Mouse (Mus musculus) brain, embryonic 14.5 days (tissue): ENCODE data around the gene Eif2d. TPM values are rescaled to one million over a fixed set of nuclear protein-coding genes. Genes with fewer than 3 reads are reported as not detected.
A peak's percentile ranks its signal among the peaks of the same experiment; 100 is the strongest.
"Not testable (repeated sequence)": the region's sequence is repeated elsewhere in the genome, so short reads cannot be mapped to it uniquely, and the experiment has no call there.

Source experiments
- DNase-seq: peaks from one replicate; pipeline ENCODE4 v3.0.0-alpha.2; 2011; ENCODE audit warnings: low read depth
- CTCF ChIP-seq: fragments of 200-500 bp; IDR thresholded peaks from 2 replicates; pipeline ENCODE4 v1.5.1; 2012; ENCODE audit warnings: inconsistent platforms, mild to moderate bottlenecking, moderate library complexity, borderline replicate concordance; ENCODE audit not compliant: insufficient read depth, insufficient read length; ENCODE audit errors: extremely low read depth
- POLR2A ChIP-seq: fragments of 200-500 bp; IDR thresholded peaks from 2 replicates; pipeline ENCODE4 v1.6.1; 2012; ENCODE audit warnings: mild to moderate bottlenecking, inconsistent platforms, borderline replicate concordance; ENCODE audit not compliant: poor library complexity, insufficient read depth, insufficient read length, severe bottlenecking; ENCODE audit errors: extremely low read depth
- polyA plus RNA-seq: library from polyadenylated mRNA; depleted of rRNA; stranded (reverse); fragments of >200 nt; gene quantifications from 2 replicates; pipeline ENCODE4 v1.2.3, GENCODE M21; 2012

The Eif2d gene
- polyA plus RNA-seq, 1 experiment, result 53.0 TPM

DNA sequence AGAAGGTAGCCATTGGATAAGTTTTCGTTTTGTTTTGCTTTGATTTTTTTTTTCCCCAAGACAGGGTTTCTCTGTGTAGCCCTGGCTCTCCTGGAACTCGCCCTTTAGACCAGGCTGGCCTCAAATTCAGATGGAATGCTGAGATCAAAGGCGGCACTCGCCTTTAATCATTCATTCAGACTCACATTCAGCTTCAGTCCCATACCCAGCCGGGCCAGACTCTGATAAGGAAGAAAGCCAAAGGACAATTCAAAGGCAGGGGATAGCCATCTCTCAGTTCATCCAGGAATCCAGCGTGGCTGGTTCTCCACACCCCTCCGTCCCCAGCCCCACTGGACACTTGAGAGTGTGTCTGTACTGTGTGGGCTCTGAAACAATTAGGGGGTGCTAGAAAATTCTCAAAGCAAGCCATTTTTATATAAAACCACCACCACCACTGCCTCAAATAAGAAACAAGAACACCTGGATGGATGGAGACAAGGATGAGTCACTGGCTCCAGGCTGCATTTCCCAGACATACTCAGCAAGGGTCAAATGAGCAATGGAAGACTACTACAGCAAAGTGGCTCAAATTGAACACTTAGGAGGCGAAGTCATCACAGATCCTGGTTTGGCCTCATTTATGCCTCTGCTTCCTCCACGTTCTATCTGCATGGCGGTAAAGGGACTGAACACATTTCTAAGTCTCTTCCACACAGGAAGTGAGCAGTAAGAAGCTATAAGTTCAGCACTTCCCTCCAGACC is 29.3 kb upstream of the Eif2d start:
- no peak for TF ChIP-seq CTCF
- TF ChIP-seq POLR2A, result no peak
- no peak for DNase-seq

DNA sequence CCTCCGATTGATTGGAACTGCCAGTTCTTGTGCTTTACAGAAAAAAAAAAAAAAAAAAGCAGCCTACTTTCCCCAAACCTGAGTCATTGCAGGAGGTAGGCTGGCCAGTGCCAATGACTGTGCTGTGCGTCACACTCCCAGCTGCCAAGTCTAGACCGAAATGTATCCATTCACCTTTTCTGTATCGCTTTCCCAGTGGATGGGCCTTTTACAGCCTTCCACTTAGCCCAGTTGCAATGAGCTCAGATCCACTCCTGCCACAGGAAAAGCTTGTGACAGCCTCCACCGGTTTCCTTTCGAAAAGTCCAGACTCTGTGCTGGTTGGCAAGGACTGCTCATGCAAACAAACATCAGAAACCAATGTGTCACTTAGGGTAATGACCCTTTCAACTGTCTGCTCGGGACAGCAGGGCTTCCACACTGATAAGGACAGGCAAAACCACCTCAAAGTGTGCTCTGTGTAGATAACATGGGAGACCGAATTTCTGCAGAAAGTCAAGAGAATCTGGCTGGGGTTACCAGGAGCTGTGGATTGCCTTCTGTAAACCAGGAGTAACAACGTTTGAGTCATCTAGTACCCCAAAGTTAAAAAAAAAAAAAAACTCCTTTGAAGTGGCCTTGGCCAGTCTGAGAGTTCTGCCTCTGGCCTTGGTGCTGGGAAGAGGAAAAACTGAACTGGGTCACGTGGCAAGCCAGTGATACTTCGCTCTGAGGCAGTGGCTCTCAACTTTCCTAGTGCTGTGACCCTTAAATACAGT is 26.8 kb upstream of the Eif2d start:
- no peak for DNase-seq
- TF ChIP-seq POLR2A (no peak), CTCF (no peak)

DNA sequence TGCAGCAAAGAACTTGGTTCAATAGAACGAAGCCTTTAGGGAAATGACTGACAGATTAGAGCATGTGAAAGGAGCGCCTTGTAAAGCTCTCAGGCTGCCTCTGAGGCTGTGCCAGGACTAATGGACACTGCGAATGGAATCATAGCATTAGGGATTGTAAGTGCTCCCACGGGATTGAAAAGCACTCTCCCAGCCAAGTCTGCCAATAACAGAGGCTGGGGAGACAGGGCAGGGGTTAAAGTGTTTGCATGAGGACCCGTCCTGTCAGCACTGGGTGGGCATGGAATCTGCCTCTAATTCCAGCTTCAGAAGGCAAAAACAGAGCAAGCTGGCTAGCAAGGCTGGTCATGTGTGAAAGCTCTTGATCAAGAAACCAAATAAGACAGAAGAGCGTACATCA is 18.8 kb upstream of the Eif2d start:
- peak; percentile 94 for DNase-seq
- no peak for TF ChIP-seq CTCF
- TF ChIP-seq POLR2A, result no peak

DNA sequence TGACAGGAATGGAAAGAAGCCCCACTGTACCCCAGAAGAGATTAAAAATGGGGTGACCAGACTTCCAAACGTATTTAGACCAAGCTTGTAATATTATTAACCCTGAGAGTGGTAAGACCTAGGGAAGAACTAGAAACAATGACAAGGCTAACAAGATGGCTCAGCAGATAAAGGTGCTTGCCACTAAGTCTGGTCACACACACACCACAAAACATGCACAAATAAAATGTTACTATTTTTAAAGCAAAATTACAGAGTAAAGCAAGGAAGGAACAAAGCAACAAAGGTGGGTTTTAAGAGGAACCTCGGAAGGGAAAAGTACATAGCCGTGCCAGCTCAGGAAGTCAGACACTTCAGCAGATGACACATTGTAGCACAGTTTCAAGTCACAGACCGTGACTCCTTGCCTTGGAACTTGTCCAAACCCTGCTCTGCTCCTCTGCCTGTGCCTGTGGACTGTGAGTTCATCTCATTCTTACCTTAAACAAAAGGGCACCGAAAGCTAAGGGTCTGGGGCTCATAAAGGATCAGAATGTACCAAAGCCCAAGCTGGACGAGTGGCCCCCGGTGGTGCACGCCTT is 17.9 kb upstream of the Eif2d start:
- TF ChIP-seq POLR2A (no peak), CTCF (no peak)
- DNase-seq, result peak; percentile 59

DNA sequence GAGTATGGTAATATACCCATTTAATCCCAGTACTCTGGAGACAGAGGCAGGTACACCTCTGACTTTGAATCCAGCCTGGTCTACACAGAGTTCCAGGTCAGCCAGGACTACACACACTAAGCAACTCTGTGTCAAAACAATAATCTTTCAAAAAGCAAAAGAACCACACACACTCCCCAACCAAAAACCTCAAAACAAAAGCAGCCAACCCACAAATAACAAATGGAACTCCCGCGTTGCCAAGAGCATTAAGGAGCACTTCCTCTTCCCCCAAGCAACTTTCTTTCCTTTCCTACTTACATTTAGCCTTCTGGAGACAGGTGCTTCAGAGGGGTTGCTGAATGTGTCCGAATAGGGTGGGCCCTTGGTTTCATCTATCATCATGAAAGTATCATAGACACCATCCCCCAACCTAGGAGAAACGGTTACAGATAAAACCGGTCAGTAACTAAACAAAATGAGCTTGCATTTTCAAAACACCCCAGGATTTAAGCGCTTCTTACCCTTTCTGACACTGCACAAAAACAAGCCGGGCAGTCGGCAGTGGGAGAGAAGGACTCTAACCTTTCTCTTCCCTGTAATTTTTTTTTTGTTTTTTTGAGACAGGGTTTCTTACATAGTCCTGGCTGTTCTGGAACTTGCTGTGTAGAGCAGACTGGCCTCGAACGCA is 16.9 kb upstream of the Eif2d start:
- DNase-seq, result no peak
- no peak for TF ChIP-seq POLR2A
- TF ChIP-seq CTCF, result no peak

DNA sequence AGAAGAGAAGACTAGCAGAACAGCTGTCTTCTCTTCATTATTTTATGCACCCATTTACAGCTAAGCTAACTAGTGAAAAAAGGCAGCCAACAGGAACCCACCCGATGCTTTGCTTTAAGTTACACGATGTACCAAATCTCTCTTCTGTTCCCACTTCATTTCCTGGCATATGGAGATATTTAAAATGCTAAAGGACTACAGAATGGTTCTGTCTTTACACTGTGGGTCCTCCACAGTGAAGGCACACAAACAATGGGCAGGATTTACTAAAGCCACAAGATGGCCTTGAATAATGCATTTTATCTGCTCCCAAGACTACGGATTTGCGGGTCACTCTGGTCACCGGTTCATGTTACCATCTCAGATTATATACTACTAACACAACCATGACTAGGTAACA is 15.9 kb upstream of the Eif2d start:
- no peak for TF ChIP-seq POLR2A
- peak; percentile 55 for DNase-seq

DNA sequence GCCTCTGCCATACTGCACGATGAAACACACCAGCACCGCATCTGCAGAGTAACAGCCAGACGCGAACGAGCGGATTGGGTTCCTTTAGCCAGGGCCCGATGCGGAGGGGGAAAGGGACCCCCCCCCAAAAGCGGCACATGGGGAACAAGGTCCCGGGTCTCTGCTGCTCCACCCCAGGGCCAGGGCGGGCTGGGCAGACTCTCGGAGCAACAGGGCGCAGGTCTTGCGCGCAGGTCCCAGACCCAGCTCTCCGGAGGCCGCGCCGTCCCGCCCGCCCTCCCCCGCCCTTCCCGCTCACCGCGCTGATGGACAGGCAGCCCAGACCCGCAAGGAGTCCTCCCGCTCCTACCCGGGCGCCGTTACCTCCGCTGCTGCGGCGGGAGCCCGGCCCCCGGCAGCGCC is 15.3 kb upstream of the Eif2d start:
- DNase-seq, result no peak
- TF ChIP-seq CTCF (no peak), POLR2A (no peak)

DNA sequence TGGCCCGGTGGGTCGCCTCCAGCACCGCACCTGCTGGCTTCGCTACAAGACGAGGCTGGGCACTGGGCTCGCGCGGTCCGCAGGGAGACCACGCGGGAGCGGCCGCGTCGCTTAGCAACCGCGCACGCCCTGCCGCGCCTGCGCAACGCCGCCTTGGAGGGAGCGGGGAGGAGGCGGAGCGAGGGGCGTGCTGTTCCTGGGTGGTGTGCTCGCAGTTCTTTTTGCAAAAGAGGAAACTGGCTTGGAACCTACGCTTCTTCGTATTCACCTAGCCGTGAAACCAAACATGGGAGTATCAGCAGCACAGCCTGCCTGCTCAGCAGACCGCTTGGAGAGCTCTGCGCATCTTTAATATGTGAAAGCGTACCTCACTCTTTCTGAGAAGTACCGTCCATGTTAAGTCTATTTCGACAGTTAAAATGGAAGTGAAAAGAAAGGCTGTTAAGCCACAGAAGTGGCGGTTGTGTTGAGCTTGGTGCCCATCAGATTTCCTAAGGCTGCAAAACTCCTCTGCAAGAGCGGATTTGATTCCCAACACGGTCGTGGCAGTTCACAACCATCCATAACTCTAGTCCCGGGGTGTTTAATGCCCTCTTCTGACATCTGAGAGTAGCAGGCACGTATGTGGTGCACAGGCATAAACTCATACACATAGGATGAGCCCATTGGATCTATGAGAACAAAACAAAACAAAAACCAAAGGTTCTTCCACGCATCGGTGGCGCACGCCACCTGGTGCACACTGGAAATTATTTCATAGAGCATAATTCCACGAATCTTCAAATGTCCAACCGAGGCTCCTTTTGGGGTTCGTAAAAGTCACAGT is 14.6 kb upstream of the Eif2d start, which contains the start of gene Dyrk3:
TSS of gene Dyrk3 (minus strand) at position 150 of the 826 bp plus-strand sequence.
- DNase-seq, result peak; percentile 97
- peak; percentile 58 for TF ChIP-seq POLR2A
- peak; percentile 31; the same call in 1 of the 2 replicates for TF ChIP-seq CTCF

DNA sequence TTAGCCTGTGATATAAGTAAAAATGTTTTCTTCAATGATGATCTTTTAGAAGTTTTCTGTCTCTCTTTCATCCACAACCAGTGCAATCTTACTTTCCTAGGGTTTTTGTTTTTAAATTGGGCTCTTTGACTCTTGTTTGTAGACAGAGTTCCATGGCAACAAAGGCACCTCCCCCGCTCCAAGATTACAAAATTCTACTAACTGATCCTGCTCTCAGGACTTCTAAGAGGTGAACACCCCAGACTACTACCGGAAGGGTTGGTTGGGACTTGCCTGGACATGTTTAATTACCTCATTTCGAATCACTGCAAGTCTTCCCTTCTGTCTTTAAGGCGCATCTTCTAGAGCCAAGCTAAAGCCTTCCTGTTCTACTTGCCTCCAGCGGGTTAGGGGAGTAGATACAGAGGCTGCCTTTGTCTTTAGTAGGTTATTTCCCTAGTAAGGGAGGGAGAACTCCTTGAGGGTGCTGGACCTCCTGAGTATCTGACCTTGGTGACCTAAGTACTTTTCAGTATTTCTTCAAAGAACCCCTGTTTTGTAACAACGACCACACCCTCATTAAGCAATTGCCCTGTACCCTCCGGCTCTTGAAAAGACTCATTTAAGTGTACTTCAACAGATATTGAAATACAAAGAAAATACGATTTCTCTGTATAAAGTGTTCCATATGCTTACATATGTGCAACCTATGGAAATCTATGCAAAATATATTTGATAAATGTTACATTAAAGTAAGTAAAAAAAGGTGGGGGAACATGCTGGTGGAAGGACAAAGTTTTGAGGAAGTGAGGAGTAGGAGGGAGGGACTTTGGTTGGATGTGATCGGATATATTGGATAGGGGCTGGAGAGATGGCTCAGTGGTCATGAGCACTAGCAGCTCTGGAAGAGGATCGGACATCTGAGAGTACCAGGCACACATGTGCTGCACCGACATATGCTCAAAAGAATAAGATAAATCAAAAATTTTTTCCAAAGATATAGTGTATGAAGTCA is 13.6 kb upstream of the Eif2d start:
- DNase-seq, result no peak
- TF ChIP-seq CTCF (no peak), POLR2A (no peak)

DNA sequence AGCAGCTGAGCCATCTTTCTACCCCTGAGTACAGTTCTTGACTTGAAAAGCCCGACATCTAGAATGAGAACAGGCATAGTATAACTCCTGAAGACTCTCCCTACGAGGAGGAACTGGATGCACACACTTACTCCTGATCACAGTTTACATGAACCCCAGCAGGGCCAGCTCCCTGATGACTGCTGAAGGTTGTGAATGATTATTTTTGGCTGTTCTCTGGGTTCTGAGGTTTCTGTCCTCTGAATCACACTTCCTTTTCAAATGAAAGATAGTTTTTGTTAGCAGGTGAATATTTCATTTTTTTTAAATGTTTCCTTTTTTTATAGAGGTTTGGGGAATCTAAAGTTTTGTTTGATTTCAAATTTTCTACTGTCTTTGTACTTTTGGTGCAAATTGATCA is 11.5 kb upstream of the Eif2d start:
- TF ChIP-seq CTCF (no peak), POLR2A (no peak)
- no peak for DNase-seq

DNA sequence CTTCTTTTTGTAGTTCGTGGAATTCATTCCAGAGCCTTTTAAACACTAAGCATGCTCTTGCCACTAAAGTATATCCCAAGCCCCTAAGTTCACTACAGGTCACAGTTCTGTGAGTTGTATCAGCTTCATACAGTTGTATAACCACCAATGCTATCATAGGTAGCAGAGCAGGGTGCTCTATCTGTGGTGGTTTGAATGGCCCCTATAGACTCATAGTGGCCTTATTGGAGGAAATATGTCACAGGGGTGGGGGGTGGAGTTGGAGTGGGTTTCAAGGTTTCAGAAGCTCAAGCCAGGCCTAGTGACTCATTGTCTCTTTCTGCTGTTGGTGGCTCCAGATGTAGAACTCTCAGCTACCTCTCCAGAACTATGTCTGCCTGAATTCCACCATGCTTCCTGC is 10.5 kb upstream of the Eif2d start:
- TF ChIP-seq CTCF, result no peak
- TF ChIP-seq POLR2A, result no peak
- no peak for DNase-seq

DNA sequence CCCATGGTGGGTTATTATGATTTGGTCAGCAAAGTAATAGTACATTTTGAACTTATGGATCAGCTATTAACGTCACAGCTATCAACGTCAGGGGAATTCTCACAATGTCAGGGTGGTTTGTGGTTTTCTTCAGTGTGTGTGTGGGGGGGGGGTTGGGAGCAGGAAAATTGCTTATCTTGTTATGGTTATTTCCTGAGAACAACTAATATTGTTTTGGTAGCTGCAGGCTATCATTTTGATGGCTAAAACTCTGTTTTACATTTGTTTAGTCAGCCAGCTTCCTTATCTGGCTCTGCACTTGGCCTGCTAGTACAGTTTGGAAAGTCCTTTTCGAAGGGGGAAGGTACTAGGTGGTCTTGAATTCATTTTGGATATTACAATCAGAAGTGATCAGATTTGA is 7.8 kb upstream of the Eif2d start:
- not testable (repeated sequence) for DNase-seq
